Mouse (Mus musculus) kidney, adult 2 months (tissue): ENCODE measurements around the gene Cmtm7. TPM values are rescaled to one million over a fixed set of nuclear protein-coding genes. Genes with fewer than 3 reads are reported as not detected.

Experiments used
- DNase-seq: peaks from one replicate; pipeline ENCODE4 v3.0.0; 2021
- H3K27ac ChIP-seq: fragments of 200-500 bp; 2 replicates; pipeline ENCODE4 v1.5.1; 2012; ENCODE audit warnings: low read depth, low read length, control low read depth, inconsistent platforms; ENCODE audit not compliant: insufficient read depth
- H3K27me3 ChIP-seq: fragments of 200-500 bp; replicated peaks from 2 replicates; pipeline ENCODE4 v1.6.1; 2012; ENCODE audit warnings: mild to moderate bottlenecking, moderate library complexity, low read length, inconsistent platforms; ENCODE audit not compliant: control insufficient read depth, insufficient read depth
- H3K36me3 ChIP-seq: fragments of 200-500 bp; 2 replicates; pipeline ENCODE4 v1.6.1; 2012; ENCODE audit warnings: mild to moderate bottlenecking, moderate library complexity, low read length, inconsistent platforms; ENCODE audit not compliant: control insufficient read depth, insufficient read depth
- H3K4me1 ChIP-seq: fragments of 200-500 bp; 2 replicates; pipeline ENCODE4 v1.6.1; 2011; ENCODE audit warnings: low read length; ENCODE audit not compliant: control insufficient read depth, insufficient read depth
- H3K4me3 ChIP-seq: fragments of 200-500 bp; 2 replicates; pipeline ENCODE4 v1.5.1; 2011; ENCODE audit warnings: mild to moderate bottlenecking, low read depth, low read length, control low read depth; ENCODE audit not compliant: insufficient read depth
- CTCF ChIP-seq: fragments of 200-500 bp; conservative IDR thresholded peaks from 2 replicates; pipeline ENCODE4 v1.5.1; 2011; ENCODE audit warnings: low read depth, mild to moderate bottlenecking, control low read depth, low read length, moderate library complexity, mixed read lengths; ENCODE audit not compliant: insufficient read depth, insufficient read length
- POLR2A ChIP-seq: fragments of 200-500 bp; IDR thresholded peaks from one replicate; pipeline ENCODE4 v1.6.1; 2011; ENCODE audit warnings: low read depth, low read length, control low read depth
- WGBS: fragments of 180-500 bp; shearing (Covaris S2); methylation state at CpG from one replicate; pipeline ENCODE4 v1.1.7; 2018; 5-methylcytosine and 5-hydroxymethylcytosine counted together
- polyA plus RNA-seq: library from polyadenylated mRNA; depleted of rRNA; stranded (reverse); fragments of >200 nt; gene quantifications from 2 replicates; pipeline ENCODE4 v1.2.3, GENCODE M21; 2012; rRNA removed

Cmtm7 gene
- polyA plus RNA-seq, 1 experiment, result 58.2 TPM

GRCm38 (mm10) chr9:114716677-114717331 lies 64.9 kb downstream of the Cmtm7 start:
- H3K27me3 ChIP-seq, result no peaks in the 10 kb centered on the region
- peak overlapping the region; percentile 90 for H3K27ac ChIP-seq
- H3K4me3 ChIP-seq, result no peak overlapping the region
- peaks cover 6% of the 10 kb centered on the region for H3K36me3 ChIP-seq
- no peak for TF ChIP-seq CTCF
- no peak for TF ChIP-seq POLR2A
- DNase-seq, result peak; percentile 95
- WGBS, result 45% methylated on average over 18 of the region's 18 CpGs
- H3K4me1 ChIP-seq, result peaks cover 34% of the 10 kb centered on the region

GRCm38 (mm10) chr9:114713481-114713880 lies 68.2 kb downstream of the Cmtm7 start:
- H3K36me3 ChIP-seq, result no peaks in the 10 kb centered on the region; the same call in none of the 2 replicates
- DNase-seq, result peak; percentile 94
- H3K4me3 ChIP-seq, result no peak overlapping the region
- H3K27ac ChIP-seq, result peak overlapping the region; percentile 94
- H3K27me3 ChIP-seq, result no peaks in the 10 kb centered on the region
- TF ChIP-seq CTCF, result no peak
- no peak for TF ChIP-seq POLR2A
- WGBS, result 44% methylated on average over 7 of the region's 7 CpGs
- H3K4me1 ChIP-seq, result peaks cover 34% of the 10 kb centered on the region

GRCm38 (mm10) chr9:114710345-114710744 lies 71.3 kb downstream of the Cmtm7 start:
- WGBS, result 73% methylated on average over 7 of the region's 7 CpGs
- Histone ChIP-seq H3K36me3 (peaks cover 2% of the 10 kb centered on the region), H3K4me1 (peaks cover 16% of the 10 kb centered on the region), H3K27me3 (no peaks in the 10 kb centered on the region), H3K4me3 (no peak overlapping the region), H3K27ac (no peak overlapping the region)
- peak; percentile 49; the same call in 1 of the 2 replicates for TF ChIP-seq CTCF
- no peak for TF ChIP-seq POLR2A
- DNase-seq, result peak; percentile 68

- TF ChIP-seq POLR2A (no peak), CTCF (no peak)
- WGBS, result 84% methylated on average over 4 of the region's 4 CpGs
- H3K36me3 ChIP-seq, result peaks cover 2% of the 10 kb centered on the region
- no peaks in the 10 kb centered on the region for H3K27me3 ChIP-seq
- no peaks in the 10 kb centered on the region for H3K4me1 ChIP-seq
- DNase-seq, result no peak
- H3K4me3 ChIP-seq, result no peak overlapping the region
- H3K27ac ChIP-seq, result no peak overlapping the region
Measured at GRCm38 (mm10) chr9:114707805-114708204, 73.9 kb downstream of the Cmtm7 start.

Other genes with a start within 250 kb of the Cmtm7 start
- 0.01 and 0.05 TPM in 2 replicates for gene Trim71, start 217.5 kb downstream of the Cmtm7 start, polyA plus RNA-seq
- gene Cnot10, start 141.7 kb downstream of the Cmtm7 start, polyA plus RNA-seq, result 21.9 and 24.0 TPM in 2 replicates
- 21.3 and 24.6 TPM in 2 replicates for gene Dync1li1, start 93.1 kb downstream of the Cmtm7 start, polyA plus RNA-seq
- 68.7 and 70.5 TPM in 2 replicates for gene Cmtm6, start 50.7 kb downstream of the Cmtm7 start, polyA plus RNA-seq
- 30.5 and 38.1 TPM in 2 replicates for gene Cmtm8, start 62.3 kb upstream of the Cmtm7 start, polyA plus RNA-seq
- 28.2 and 31.3 TPM in 2 replicates for gene Gpd1l, start 152.1 kb upstream of the Cmtm7 start, polyA plus RNA-seq
- gene Osbpl10, start 196.7 kb upstream of the Cmtm7 start, polyA plus RNA-seq, result 7.0 and 7.3 TPM in 2 replicates
- gene Rps27rt, start 200.9 kb upstream of the Cmtm7 start, polyA plus RNA-seq, result 24.4 and 49.4 TPM in 2 replicates